In the genomic region with DNA sequence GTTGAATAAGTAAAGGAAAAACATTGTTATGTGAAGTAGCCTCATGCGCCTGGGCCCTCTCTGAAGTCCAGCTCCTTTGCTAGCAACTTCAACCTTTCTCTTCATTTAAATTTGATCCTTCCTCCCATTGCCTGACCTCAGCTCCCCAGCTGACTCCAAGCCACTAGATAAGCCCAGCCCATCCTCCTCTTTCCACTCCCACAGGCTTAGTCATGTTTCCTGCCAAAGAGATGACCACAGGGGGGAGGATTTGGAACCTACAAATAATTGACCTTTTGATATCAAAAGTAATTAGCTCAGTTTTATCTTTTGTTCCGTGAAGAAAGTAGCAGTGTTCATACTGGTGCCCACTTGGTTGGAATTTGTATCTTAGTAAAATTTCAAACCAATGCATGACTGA, we compare ENCODE assay signal across 18 mouse cellular contexts.
DNase-seq lines count a peak whose midpoint lies in the region; ATAC-seq and TF ChIP-seq lines count a peak whose summit lies in the region.
"Had no signal": no experiment of that assay in that cellular context is flagged by ENCODE, and none has a peak within 500 bp of the region (broad histone marks: within the 10 kb centered on the region; RNA-seq: fewer than 3 reads in every experiment).

No protein-coding gene starts in this region.

- TF ChIP-seq CTCF in lung, postnatal 0 days (IDR thresholded peaks at IDR 0.05), result no peak

- no peak overlapping the region for H3K9ac ChIP-seq in lung, postnatal 0 days (replicated peaks; ENCODE audit: low read depth)
- H3K9ac ChIP-seq in midbrain, embryonic 11.5 days (ENCODE audit: low read length), result no peak overlapping the region
- H3K9ac ChIP-seq: forebrain, postnatal 0 days; heart, embryonic 13.5 days; hindbrain, embryonic 15.5 days; liver, embryonic 13.5 days had no signal

- H3K36me3 ChIP-seq in lung, postnatal 0 days (ENCODE audit: insufficient read depth, low read length), result no peaks in the 10 kb centered on the region
- no peaks in the 10 kb centered on the region for H3K36me3 ChIP-seq in limb, embryonic 10.5 days
- no peaks in the 10 kb centered on the region for H3K36me3 ChIP-seq in midbrain, embryonic 11.5 days (ENCODE audit: control insufficient read depth, insufficient read depth, low read length)
- H3K36me3 ChIP-seq: heart, embryonic 13.5 days; hindbrain, embryonic 15.5 days; liver, embryonic 13.5 days had no signal

- peaks cover 4% of the 10 kb centered on the region; the same call in 1 of the 2 replicates for H3K4me1 ChIP-seq in lung, postnatal 0 days (ENCODE audit: insufficient read depth, low read depth, low read length)
- peaks cover 36% of the 10 kb centered on the region for H3K4me1 ChIP-seq in limb, embryonic 10.5 days
- H3K4me1 ChIP-seq in midbrain, embryonic 11.5 days (ENCODE audit: control insufficient read depth, insufficient read depth, low read length), result peaks cover 23% of the 10 kb centered on the region

- WGBS in lung, postnatal 0 days, result 68% methylated on average over 2 of the region's 2 CpGs
- 82% methylated on average over 2 of the region's 2 CpGs for whole genome bisulfite sequencing in limb, embryonic 10.5 days
- whole genome bisulfite sequencing in midbrain, embryonic 11.5 days, result 66% methylated on average over 2 of the region's 2 CpGs

- H3K27me3 ChIP-seq in lung, postnatal 0 days (replicated peaks; ENCODE audit: insufficient read depth, low read length), result no peaks in the 10 kb centered on the region
- no peaks in the 10 kb centered on the region for H3K27me3 ChIP-seq in limb, embryonic 10.5 days (ENCODE audit: low read depth, poor library complexity, severe bottlenecking)
- no peaks in the 10 kb centered on the region for H3K27me3 ChIP-seq in midbrain, embryonic 11.5 days (ENCODE audit: control insufficient read depth, insufficient read depth, low read length)
- H3K27me3 ChIP-seq: heart, embryonic 13.5 days; hindbrain, embryonic 15.5 days; liver, embryonic 13.5 days had no signal

- no peak for TF ChIP-seq EP300 in lung, postnatal 0 days (IDR thresholded peaks at IDR 0.05)

- no peaks in the 10 kb centered on the region for H3K9me3 ChIP-seq in lung, postnatal 0 days (ENCODE audit: low read length)
- H3K9me3 ChIP-seq in limb, embryonic 10.5 days (replicated peaks), result no peaks in the 10 kb centered on the region
- H3K9me3 ChIP-seq in midbrain, embryonic 11.5 days (ENCODE audit: control insufficient read depth, low read length), result no peaks in the 10 kb centered on the region
- H3K9me3 ChIP-seq: hindbrain, embryonic 15.5 days; liver, embryonic 13.5 days had no signal

- peak; percentile 18 to 34 for DNase-seq in heart, postnatal 10 days
- no peak for DNase-seq in heart, adult 11 months
- peak; percentile 18 for DNase-seq in lung, postnatal 0 days (ENCODE audit: low spot score)
- DNase-seq in lung, adult 18-20 months, result no peak
- peak; percentile 29 for DNase-seq in adrenal gland, postnatal 10 days
- no peak for DNase-seq in limb, embryonic 10.5 days (ENCODE audit: low spot score)
- no peak for DNase-seq in right cerebral cortex, postnatal 36 days (ENCODE audit: low spot score in 2 of 2)
- no peak for DNase-seq in midbrain, embryonic 11.5 days (ENCODE audit: low spot score, missing footprints)
- DNase-seq: cerebellum, adult 9-10 months; forebrain, postnatal 0 days; gastrocnemius, postnatal 10 days; liver, embryonic 13.5 days; lung, postnatal 10 days; midbrain, embryonic 14.5 days; right cerebral cortex, postnatal 25 days had no signal

- intact Hi-C loops in heart, postnatal 10 days (cut with DNase I), result no loop called here

- ATAC-seq in lung, postnatal 0 days, result no peak
- ATAC-seq in midbrain, embryonic 11.5 days (ENCODE audit: low FRiP score), result no peak
- ATAC-seq: forebrain, postnatal 0 days had no signal

- H3K4me2 ChIP-seq in lung, postnatal 0 days (replicated peaks; ENCODE audit: low read depth, low read length), result no peak overlapping the region
- no peak overlapping the region for H3K4me2 ChIP-seq in midbrain, embryonic 11.5 days
- H3K4me2 ChIP-seq: heart, embryonic 13.5 days; hindbrain, embryonic 15.5 days; liver, embryonic 13.5 days had no signal

- no peak overlapping the region for H3K27ac ChIP-seq in lung, postnatal 0 days (ENCODE audit: low read length)
- 0 out of 2 replicates have a peak overlapping the region, but pooled peaks have one; percentile 53 for H3K27ac ChIP-seq in limb, embryonic 10.5 days
- no peak overlapping the region for H3K27ac ChIP-seq in midbrain, embryonic 11.5 days (ENCODE audit: low read depth, low read length)
- H3K27ac ChIP-seq: heart, embryonic 13.5 days; hindbrain, embryonic 15.5 days; liver, embryonic 13.5 days had no signal

- H3K4me3 ChIP-seq in lung, postnatal 0 days (ENCODE audit: low read depth, low read length), result no peak overlapping the region
- no peak overlapping the region for H3K4me3 ChIP-seq in limb, embryonic 10.5 days
- no peak overlapping the region for H3K4me3 ChIP-seq in midbrain, embryonic 11.5 days (ENCODE audit: low read depth, low read length)
- H3K4me3 ChIP-seq: erythroblast, embryonic 14.5 days; heart, embryonic 13.5 days; hindbrain, embryonic 15.5 days; liver, embryonic 13.5 days had no signal

Comparison
In these comparisons a context has a peak if more than half of its experiments do, and no peak if none do; other contexts are left out.
1. DNase-seq: peak in heart, postnatal 10 days (2 of 2), lung, postnatal 0 days (single experiment) and adrenal gland, postnatal 10 days (single experiment); none in heart, adult 11 months (single experiment), lung, adult 18-20 months (0 of 2), limb, embryonic 10.5 days (single experiment), right cerebral cortex, postnatal 36 days (0 of 2) and midbrain, embryonic 11.5 days (single experiment).